Mouse (Mus musculus) CH12.LX (cell line): ENCODE measurements around the gene Eif3a.

Experiments used
- CTCF ChIP-seq, 2 experiments: IDR thresholded peaks in 1 of 2; conservative IDR thresholded peaks in 1 of 2; 2 replicates each; pipeline ENCODE4 v1.5.1; 2011 to 2012; ENCODE audit warnings: low read depth in 2 of 2, low read length in 2 of 2, improper control_type of control experiment in 1 of 2, inconsistent platforms in 1 of 2, mild to moderate bottlenecking in 1 of 2, moderate library complexity in 1 of 2
- E2F4 ChIP-seq: IDR thresholded peaks from 2 replicates; pipeline ENCODE4 v1.6.1; 2011; ENCODE audit warnings: low read depth, low read length, improper control_type of control experiment; ENCODE audit not compliant: insufficient replicate concordance
- EP300 ChIP-seq: IDR thresholded peaks from 2 replicates; pipeline ENCODE4 v1.6.1; 2011; ENCODE audit warnings: low read length, improper control_type of control experiment
- ETS1 ChIP-seq: conservative IDR thresholded peaks from 2 replicates; pipeline ENCODE4 v1.6.1; 2012; ENCODE audit warnings: low read depth, mild to moderate bottlenecking, inconsistent platforms, low read length, improper control_type of control experiment, moderate library complexity
- POLR2A ChIP-seq: IDR thresholded peaks from 2 replicates; pipeline ENCODE4 v1.6.1; 2011; ENCODE audit warnings: low read depth, mild to moderate bottlenecking, improper control_type of control experiment, low read length
- SIN3A ChIP-seq: IDR thresholded peaks from 2 replicates; pipeline ENCODE4 v1.6.1; 2012; ENCODE audit warnings: low read length, improper control_type of control experiment, inconsistent platforms
- TBP ChIP-seq: conservative IDR thresholded peaks from 2 replicates; pipeline ENCODE4 v1.6.1; 2011; ENCODE audit warnings: low read depth, low read length, improper control_type of control experiment
- ZC3H11A ChIP-seq: IDR thresholded peaks from 2 replicates; pipeline ENCODE4 v1.6.1; 2012; ENCODE audit warnings: low read depth, mild to moderate bottlenecking, inconsistent platforms, low read length, improper control_type of control experiment
- ZNF384 ChIP-seq: IDR thresholded peaks from 2 replicates; pipeline ENCODE4 v1.6.1; 2012; ENCODE audit warnings: low read depth, low read length, improper control_type of control experiment, inconsistent platforms

GRCm38 (mm10) chr19:60740560-60740959, 49.9 kb downstream of the Eif3a start:
- TF ChIP-seq CTCF (conservative IDR thresholded peaks at IDR 0.05 in 1 of 2, IDR thresholded peaks at IDR 0.05 in 1 of 2; ENCODE audit: low read depth in 2 of 2, low read length in 2 of 2) (peak; percentile 9 to 41; a peak in 2 of 4 replicates), ZNF384 (no peak), E2F4 (no peak), POLR2A (no peak), SIN3A (no peak), ETS1 (no peak), ZC3H11A (no peak), EP300 (no peak), TBP (no peak)
